Mouse (Mus musculus): ENCODE data around the gene Cldn34c4.

Cldn34c4 gene

DNA sequence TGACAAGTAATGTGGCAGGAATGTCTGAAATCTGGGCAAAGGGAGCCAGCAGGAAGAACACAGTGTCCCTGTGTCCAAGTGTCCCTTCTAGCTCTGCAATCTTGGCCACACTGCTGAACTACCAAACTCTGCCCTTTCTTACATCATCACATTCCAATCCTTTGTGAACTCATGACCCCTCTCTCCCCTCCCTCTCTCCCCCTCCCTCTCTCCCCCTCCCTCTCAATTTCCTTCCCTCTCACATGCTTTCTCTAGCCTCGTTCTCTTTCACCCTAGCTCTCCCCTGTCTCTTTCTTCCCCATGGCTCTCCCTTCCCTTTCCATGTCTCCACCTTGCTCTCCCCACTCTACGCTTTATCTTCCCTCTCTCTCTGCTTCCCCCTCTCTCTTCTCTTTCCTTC is at the start of gene Cldn34c4:
Gene Cldn34c4, minus strand, starts transcription at position 101 of the 400 bp plus-strand sequence.
- DNase-seq (ENCODE audit: low read depth): no peak

- no peak for DNase-seq (ENCODE audit: low read depth)
Measured at GRCm38 (mm10) chrX:127747062-127747461, 10.7 kb upstream of the Cldn34c4 start.
